Mouse (Mus musculus): Measurements from ENCODE around the gene Mks1. TPM values are rescaled to one million over a fixed set of nuclear protein-coding genes. Genes with fewer than 3 reads are reported as not detected.

Mks1 gene
- 1 to 10 TPM; 7.0 to 7.2 TPM for total RNA-seq (2021)
- long read RNA-seq, partial matches to known transcripts = 0 of 1 reads
- long read RNA-seq, other reads (novel, unspliced or antisense) = 1 of 1 reads

- peak; percentile 89 to 92 for DNase-seq (ENCODE audit: low spot score in 2 of 2)
Measured at GRCm38 (mm10) chr11:87852690-87853596, at the start of gene Mks1. TSS of gene Mks1 (plus strand) at chr11:87853215.

DNA sequence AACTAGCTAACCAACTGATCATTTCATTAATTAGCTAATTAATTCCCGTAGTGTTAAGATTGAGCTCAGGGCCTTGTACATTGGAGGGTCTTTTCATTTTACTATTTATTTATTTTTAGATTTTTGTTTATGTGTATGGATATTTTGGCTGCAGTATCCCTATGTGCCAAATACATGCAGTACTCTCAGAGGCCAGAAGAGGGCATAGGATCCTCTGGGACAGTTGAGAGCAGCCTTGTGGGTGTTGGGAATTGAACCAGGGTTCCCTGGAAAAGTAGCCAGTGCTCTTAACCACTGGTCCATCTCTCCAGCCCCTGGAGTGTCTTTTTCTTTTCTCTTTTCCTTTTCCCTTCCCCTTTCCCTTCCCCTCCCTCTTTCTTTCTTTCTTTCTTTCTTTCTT lies 47.6 kb upstream of the Mks1 start:
- no peak for DNase-seq (ENCODE audit: low spot score in 2 of 2)

- no peak for DNase-seq (ENCODE audit: low spot score in 2 of 2)
Measured at GRCm38 (mm10) chr11:87807433-87807832, 45.6 kb upstream of the Mks1 start.

DNA sequence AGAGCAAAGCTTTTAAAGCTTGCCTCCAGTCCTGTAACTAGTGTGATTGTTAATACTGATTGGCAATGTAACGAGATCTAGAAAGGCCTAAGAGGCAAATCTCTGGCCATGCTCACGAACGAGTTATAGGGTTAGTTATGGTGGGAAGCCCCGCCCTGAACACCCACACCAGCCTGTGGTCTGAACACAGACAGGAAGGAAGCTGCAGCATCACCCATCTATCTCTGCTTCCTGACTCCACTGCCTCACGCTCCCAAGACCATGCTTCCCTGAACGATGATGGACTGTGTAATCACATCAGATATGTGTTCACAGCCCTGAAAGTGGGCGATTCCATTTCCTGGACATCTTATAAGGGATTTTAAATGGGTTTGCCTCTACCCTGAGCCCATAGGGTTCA lies 44.8 kb upstream of the Mks1 start:
- DNase-seq (ENCODE audit: low spot score in 2 of 2) = no peak

DNA sequence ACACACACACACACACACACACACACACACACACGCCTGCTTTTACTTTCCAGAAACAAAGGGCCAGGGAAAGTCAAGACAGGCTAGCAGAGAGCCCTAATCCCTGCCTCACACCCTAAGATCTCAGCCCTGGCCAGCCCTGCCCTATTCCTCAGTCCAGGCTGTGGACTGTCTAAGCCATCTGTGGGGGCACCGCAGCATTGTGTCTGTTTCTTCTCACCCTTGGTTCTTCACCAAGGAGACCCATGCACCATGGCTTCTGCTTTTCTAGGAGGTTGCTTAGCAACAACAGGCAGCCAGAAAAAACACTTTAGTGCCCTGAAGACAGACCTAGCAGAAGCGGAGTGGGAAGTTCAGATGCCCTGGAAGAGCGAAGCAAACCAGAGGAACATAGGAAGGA lies 41.6 kb upstream of the Mks1 start:
- DNase-seq (ENCODE audit: low spot score in 2 of 2) = no peak

- DNase-seq (ENCODE audit: low spot score in 2 of 2) = no peak
Measured at GRCm38 (mm10) chr11:87814831-87815230, 38.2 kb upstream of the Mks1 start.

DNA sequence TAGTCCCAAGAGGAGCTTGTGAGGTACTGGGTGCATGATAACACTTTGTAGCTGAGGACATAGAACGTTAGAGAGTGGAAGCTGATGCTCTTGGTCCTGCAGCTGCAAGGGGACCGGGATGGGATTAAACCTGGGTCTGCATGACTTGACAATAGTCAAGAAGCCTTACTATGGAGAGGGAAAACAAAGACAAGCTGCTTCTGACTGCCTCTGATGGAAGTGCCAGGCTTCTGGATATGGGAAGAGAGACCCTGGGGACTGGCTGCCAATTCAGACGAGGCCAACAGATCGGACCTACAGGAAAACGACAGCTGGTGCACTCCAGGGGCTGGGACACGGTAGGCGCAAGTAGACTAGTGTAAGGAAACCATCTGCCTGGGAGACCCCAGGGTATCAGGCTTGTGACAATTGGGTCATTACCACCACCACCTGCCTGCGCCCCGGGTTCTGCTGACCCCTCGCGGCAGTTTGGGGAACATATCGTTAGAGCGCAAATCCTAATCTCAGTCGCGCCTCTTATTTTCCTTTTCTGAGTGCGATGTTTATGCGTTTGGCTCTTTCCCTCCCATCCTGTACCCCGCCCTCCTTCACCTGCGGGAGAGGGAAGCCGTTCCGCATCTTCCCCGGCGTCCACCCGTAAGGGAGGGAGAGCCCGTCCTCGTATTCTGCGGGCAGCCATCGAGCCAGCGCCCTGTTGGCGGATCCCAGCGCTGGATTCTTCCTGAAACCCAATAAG lies 36.1 kb upstream of the Mks1 start:
- peak; percentile 73 to 77 for DNase-seq (ENCODE audit: low spot score in 2 of 2)

DNA sequence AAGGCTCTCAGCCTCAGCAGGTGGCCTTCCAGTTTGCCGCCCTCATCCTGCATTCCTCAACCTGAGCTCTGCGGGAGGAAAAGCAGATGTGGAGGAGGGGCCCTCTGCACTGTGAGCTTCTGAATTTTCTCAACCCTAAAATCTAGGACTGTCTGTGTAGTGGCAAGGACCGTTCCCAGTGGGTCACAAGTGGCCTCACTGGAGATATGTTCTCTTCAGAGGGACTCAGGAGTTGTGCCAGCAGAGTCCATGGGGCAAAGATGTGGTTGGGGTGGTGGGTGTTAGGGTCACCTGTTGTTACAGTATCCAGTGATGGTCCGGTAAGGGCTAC lies 35.6 kb upstream of the Mks1 start:
- DNase-seq (ENCODE audit: low spot score in 2 of 2) = no peak

GRCm38 (mm10) chr11:87821502-87821901 lies 31.5 kb upstream of the Mks1 start:
- DNase-seq (ENCODE audit: low spot score in 2 of 2) = no peak

GRCm38 (mm10) chr11:87828239-87828900 lies 24.6 kb upstream of the Mks1 start, which contains the start of gene Lpo:
TSS of gene Lpo (minus strand) at chr11:87828289.
- no peak for DNase-seq (ENCODE audit: low spot score in 2 of 2)

- no peak for DNase-seq (ENCODE audit: low spot score in 2 of 2)
Measured at GRCm38 (mm10) chr11:87840676-87841075, 12.3 kb upstream of the Mks1 start.

- no peak for DNase-seq (ENCODE audit: low spot score in 2 of 2)
Measured at GRCm38 (mm10) chr11:87841436-87841835, 11.6 kb upstream of the Mks1 start.

GRCm38 (mm10) chr11:87846968-87847600 lies 5.9 kb upstream of the Mks1 start:
- DNase-seq (ENCODE audit: low spot score in 2 of 2) = no peak

DNA sequence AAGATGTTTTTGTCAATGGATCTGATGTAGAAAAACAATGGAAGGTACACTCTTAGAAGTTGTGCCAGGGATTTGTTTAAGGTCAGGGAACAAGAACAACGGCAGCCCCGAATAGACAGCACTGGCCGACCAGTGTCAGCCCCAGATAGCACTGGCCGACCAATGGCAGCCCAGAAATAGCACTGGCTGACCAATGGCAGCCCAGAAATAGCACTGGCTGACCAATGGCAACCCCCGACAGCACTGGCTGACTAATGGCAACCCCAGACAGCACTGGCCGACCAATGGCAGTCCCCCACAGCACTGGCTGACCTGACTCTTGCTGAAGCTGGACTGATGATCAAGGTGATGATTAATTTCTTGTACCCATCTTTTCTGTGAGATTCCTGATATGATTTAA lies 5.1 kb upstream of the Mks1 start:
- no peak for DNase-seq (ENCODE audit: low spot score in 2 of 2)

DNA sequence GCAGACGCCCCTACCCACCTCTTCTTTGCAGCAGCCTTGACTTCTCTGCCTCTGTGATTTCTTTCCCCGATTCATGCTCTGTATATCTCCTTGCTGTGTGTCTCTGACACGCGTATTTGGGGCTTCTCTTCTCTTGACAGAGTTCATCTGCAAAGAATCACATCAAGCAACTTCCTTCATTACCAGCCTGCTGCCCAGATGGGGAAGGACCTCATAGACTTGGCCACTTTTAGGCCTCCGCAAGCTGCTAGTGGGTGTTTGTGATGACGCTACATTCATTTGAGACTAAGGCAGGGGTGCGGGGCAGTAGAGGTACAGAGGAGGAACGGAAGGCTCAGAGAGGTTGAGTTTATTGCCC lies 561 bp downstream of the Mks1 start:
- peak; percentile 41 for DNase-seq (ENCODE audit: low spot score in 2 of 2)

GRCm38 (mm10) chr11:87854550-87854949 lies 1.5 kb downstream of the Mks1 start:
- no peak for DNase-seq (ENCODE audit: low spot score in 2 of 2)

DNA sequence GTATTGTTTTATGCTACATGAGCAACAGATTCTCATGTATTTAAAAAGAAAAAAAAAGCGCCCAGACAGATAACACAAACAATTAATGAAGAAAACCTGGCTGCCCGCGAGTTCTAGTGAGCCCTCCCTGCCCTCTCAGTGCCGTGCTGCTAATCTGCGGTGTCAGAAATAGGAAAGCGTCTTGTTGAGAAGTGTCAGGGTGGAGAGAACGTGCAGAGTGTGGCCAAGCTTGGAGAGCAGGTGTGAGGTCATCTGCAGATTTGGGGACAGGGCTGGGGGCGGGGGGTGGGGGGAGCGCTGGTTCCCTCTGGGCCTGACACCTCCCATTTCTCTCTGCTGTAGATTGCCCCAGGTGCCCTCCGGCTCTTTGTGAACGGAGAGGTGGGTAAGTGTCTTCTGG lies 6.3 kb downstream of the Mks1 start:
- no peak for DNase-seq (ENCODE audit: low spot score in 2 of 2)

DNA sequence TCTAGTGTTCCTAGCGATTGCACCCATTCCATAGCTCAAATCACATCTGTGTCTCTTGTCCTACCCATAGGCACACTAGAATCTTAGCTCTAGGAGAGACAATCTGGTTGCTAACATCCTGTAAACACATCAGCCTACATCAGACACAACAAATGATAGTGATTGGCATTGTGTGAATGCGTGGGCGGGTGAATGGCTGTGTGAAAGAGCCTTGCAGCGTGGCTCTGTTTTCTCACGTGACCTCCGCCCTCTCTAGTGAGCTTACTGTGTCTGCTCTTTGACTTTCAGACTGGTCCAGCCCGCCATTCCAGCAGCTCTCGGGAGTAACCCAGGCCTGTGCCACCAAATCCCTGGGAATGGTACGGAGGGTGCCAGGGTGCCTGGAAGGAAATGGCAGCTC lies 7.4 kb downstream of the Mks1 start:
- DNase-seq (ENCODE audit: low spot score in 2 of 2) = no peak

GRCm38 (mm10) chr11:87862805-87863204 lies 9.8 kb downstream of the Mks1 start:
- DNase-seq (ENCODE audit: low spot score in 2 of 2) = no peak

- DNase-seq (ENCODE audit: low spot score in 2 of 2) = peak; percentile 23 to 24
Measured at GRCm38 (mm10) chr11:87866891-87867290, 13.9 kb downstream of the Mks1 start.

GRCm38 (mm10) chr11:87870096-87870495 lies 17.1 kb downstream of the Mks1 start:
- DNase-seq (ENCODE audit: low spot score in 2 of 2) = no peak

Data from layer of hippocampus, postnatal 10 days (tissue).